Mouse (Mus musculus): ENCODE measurements around the gene Dolk.

Gene Dolk

DNA sequence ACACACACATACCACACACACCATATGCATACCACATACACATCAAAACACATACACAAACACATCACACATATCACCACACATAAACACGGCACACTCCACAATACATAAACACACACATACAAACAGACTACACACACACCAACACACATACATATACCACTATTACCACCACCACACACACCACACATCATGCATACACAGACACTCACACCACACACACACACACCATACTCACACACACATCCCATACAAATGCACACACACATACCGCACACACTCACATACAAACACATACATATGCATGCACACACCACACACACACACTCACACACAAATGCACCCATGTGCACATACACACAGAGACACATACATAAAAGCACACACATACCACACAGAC is 18.7 kb downstream of the Dolk start:
- DNase-seq = no peak

DNA sequence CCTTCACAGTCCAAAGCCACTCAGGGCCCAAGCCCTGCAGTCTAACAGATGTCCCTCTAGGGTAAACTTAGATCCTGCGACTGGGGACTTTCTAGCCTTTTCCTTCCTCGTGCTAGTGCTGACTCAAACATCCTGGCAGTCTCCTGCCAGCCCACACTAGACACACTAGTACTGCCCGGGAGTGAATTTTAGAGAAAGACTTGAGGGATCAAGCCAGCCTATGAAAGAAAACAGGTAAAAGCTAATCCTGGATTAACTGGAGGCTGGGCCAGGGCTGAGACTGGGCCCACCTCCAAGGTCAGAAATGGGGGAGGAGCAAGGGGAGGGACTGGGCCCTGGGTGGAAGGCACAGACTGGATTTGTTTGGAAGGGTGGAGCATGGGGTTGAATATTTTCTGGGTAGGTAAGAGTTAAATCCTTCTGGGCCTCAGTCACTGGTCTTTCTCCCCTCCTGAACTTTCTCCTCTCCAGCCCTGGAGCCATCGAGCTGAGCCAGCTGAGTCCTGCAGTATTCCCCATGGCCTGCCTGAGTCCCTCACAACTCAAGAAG is 19.7 kb downstream of the Dolk start:
- DNase-seq = no peak

DNA sequence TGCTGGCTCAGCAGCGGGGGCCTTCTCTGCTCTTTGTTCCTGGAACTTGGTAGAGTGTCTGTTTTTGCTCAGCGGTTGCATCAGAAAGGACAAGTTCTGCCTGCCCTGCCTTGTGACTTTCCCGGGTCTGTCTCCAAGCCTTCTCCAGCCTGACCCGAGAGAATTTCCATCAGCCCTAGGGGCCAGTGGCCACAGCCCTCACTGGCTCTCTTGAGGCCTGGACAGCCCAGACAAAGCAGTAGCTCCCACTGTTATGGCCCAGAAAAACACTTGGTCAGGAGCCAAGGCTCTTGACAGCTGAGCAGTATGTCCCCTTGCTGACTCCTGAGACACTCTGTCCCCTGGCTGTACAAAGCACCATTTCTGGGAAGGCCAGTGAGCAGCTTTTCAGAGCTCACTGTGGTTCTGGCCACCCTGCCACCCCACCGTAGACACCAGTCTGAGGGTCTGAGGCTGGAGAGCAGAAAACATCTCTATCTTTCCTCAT is 20.3 kb downstream of the Dolk start, which contains the start of gene Phyhd1:
Gene Phyhd1 (plus strand): TSS at position 437 of the 487 bp plus-strand sequence.
- DNase-seq = no peak

DNA sequence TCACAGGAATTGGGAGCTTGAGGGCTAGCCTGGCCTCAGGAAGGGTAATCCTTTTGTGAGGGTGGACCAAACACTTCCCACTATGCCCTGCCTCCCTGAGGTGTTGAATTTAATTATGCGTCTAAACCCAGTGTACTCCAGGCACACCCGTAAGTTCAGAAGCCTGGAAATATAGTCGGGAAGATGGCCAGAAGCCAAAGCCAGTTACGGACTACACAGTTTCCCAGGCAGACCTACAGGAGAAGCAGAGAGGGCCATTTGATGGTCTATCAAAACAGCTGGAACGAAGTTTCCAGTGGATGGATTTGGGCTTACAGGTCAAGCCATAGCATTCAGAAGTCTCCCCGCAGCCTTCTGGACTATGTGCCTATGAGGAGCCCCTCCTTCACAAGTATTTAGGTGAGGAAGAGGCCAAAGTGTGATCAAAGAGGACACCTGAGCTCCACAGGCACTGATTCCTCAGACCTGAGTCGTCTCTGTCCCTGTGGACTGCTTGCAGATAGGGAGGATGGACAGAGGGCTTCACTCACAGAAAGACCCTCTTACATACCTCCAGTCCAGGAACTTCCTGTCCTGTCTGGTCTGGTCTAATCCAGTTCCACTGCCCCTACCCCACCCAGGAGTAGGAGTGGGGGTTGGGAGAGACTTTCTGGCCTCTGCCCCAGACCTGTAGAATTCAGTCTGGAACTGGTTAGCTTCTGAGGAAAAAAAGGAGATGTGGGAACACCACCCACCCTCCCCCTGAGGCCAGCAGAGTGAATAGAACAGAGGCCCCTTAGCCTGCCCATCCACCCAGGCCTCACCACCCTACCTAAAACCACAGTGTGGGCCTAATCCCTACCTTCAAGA is 21.2 kb downstream of the Dolk start:
- no peak for DNase-seq

DNA sequence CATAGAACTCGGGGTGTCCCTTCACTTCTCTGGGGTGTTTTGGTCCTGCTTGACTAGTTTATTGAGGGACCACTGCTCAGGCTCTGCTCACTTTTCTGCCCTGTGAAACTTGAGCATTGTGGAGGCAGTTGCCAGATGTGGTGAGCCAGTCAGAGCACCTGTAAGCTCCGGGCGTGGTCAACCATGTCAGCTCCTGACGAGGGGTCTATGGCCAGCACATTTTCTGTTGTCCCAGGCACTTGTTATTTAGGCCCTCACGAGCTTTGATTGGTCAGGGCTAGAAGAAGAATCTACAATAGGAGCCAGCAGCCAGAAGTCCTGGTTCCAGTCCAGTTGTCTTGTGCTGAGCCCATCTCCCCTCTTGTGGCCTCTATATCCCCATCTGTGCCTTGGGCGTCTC is 22.3 kb downstream of the Dolk start:
- DNase-seq = no peak

DNA sequence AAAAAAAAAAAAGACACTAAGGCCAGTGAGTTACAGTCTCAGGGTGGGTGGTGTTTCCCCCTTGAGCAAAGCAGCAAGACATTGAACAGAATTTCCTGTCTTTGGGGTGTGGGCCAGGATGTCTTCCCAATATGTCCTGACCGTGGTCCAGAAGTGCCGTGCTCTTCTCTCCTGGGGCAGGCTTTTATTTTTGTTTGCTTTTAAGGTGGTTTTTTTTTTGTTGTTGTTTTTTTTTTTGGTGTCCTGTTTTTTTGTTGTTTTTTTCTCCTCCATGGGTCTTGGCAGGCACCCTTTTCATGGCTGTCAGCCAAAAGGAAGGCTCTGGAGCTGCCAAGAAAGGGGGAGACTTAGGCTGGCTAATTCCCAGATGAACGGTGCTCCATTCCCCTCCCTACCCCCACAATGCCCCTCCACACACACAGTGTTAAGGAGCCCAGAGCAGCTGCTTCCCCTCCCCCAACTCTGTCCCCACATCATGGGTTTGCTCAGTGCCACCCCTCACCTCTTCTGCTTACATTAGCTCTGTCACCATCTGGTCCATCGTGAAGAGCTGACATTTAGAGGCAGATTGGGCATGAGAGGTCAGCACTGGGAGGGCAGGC is 23.2 kb downstream of the Dolk start:
- DNase-seq = no peak

DNA sequence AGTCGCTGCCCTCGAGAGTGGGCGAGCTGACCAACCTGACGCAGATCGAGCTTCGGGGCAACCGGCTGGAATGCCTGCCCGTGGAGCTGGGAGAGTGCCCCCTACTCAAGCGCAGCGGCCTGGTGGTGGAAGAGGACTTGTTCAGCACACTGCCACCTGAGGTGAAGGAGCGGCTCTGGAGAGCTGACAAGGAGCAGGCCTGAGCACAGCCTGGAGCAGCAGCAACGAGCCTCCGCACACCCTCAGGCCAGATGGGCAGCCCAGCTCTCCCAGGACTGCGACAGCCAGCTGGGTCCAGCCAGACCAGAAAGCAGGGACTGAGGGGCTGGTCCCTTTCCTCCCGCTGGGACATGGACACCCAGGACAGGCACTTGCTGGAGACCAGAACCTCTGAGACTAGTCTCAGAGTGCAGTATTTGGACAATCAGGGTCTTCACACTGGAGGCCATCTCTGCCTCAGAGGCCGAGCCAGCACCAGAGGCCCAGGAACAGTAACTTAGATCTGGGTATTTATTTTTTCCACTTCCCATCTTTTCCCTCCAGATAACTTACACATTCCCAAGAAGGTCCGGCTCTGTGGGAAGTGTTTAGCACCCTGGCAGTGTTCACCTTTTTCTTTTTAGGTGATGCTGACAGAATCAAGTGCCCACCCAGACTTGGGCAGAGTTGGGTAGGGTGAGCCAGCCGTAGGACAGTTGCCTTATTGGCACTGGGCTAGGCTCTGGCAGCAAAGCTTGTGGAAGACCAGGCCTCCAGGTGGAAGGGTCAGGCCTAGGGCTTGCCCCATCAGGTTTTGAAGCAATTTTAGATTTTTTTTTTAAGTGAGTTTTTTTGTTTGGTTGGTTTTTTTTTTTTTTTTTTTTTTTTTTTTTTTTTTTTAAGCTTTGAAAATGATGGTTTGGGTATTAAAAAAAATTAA is 24.0 kb downstream of the Dolk start:
- DNase-seq = no peak

DNA sequence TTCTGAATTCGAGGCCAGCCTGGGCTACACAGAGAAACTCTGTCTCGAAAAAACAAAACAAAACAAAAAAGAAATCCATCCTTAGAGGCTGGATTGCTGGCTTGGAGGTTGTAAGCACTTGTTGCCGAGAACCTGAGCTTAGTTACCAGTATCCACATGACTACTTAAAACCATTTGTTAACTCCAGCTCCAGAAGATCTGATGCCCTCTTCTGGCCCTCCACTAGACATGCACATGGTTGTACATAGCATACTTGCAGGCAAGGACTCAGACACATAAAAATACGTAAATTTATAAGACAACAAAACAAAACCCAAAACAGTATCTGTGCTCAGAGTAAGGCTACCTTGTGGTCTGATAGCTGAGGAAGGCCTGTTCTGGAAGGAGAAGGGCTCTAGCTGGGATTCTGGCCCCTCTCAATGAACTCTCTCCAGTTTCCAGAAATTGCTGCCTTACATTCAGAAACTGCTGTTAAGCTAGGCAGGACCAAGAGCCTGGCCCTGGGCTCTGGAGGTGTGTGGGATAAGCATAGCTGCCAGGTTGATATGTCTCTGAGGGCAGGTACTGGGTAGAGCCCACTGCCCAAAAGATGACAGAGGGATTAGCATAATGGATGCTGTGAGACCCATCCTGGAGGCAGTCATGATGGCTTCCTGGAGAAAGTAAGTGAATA is 24.9 kb downstream of the Dolk start:
- no peak for DNase-seq

DNA sequence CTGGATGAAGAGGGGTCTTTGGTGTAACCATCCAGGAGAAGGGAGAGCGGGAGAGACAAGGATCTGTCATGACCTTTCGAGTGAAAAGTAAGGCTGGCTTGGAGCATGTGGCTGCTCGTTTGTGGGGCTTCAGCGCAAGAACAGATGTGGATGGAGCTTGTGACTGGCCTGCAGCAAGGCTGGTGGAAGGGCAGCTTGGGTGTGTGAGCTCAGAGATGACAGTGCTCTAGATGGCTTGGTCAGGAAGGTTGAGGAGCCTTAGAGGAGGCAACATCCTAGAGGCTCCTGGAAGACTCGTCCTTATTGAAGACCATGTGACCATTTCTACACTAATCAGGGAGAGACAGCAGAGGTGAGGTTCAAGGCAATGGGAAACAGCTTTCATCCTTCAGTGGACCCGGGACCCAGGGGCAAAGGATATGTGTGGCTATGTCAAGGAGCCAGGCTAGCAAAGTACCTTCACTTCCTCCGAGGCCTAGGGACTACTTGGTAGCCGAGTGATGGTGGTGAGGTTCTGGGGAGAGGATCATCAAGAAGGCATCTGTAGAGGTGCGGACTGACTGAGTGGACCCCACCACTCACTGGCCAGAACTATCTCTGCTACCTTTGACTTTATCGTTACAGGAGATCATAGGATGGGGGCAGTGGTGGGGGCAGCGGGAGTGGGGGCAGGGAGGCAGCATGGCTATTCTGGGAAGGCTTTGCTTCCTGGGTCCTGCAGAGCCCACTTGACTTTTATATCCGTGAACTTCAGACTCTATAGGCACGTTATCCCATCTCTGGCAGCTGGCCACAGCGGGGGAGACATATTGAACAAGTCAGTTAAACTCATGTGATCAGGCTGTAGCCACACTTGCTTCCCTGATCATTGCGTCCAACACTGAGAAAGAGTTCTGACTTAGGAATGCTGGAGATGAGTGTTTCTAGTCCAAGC is 26.7 kb downstream of the Dolk start:
- no peak for DNase-seq

DNA sequence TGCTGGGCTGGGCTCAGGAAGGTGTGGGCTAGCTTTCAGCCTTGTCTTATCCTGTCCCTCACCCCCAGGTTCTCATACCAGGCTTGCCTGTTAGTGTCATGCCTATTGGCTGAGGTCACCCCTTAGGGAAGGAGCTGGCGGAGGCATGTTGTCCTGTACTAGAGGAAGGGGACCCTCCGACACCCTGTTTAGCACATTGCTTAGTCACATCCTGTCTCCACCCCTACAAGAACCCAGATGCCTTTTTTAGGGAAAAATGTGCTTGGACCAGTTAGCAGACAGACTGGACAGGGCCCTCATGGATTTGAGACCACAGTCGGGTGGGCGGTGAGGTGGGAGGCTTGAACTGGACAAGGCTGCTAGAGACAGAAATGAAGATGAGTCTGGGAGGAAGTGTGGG is 27.5 kb downstream of the Dolk start:
- DNase-seq = no peak

DNA sequence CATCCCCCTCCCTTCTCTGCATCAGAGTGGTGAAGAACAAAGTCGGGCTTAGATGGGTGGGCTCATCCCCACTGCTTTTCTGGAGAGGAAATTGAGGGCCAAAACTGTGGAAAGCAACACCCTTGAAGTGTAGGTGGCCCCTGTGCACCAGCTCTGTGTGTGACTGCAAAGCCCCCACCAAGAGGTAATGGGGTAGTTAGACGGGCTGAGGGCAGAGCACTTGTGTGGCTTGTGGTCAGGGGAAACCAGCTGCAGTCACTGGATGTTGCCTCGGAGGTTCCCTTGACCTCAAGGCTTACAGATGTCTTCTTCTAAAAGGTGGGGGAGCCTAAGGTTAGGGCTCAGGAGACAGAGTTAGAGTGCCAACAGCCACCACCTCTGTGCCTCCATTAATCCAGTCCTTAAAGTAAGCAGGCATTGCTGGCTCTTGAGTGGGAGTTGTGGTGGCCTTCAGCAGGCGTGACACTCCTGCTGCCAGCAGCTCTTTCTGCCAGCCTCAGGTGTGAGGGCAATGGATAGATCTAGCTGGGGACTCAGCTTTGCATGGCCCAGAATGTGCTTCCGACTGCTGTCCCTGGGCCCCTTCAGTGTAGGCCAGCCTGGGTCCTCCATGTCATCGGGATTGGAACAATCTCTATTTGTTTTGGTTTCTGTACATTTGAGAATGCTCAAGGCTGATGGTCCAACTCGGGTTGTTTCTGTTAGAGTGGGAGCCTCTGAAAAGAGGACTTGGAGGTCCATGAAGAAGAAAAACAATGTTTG is 28.3 kb downstream of the Dolk start:
- no peak for DNase-seq

DNA sequence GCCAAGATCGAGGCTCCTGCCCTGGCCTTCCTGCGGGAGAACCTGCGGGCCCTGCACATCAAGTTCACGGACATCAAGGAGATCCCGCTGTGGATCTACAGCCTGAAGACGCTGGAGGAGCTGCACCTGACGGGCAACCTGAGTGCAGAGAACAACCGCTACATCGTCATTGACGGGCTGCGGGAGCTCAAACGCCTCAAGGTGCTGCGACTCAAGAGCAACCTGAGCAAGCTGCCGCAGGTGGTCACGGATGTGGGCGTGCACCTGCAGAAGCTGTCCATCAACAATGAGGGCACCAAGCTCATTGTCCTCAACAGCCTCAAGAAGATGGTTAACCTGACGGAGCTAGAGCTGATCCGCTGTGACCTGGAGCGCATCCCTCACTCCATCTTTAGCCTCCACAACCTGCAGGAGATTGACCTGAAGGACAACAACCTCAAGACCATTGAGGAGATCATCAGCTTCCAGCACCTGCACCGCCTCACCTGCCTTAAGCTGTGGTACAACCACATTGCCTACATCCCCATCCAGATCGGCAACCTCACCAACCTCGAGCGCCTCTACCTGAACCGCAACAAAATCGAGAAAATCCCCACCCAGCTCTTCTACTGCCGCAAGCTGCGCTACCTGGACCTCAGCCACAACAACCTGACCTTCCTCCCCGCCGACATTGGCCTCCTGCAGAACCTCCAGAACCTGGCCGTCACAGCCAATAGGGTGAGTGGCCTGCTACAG is 29.4 kb downstream of the Dolk start:
- DNase-seq = no peak

DNA sequence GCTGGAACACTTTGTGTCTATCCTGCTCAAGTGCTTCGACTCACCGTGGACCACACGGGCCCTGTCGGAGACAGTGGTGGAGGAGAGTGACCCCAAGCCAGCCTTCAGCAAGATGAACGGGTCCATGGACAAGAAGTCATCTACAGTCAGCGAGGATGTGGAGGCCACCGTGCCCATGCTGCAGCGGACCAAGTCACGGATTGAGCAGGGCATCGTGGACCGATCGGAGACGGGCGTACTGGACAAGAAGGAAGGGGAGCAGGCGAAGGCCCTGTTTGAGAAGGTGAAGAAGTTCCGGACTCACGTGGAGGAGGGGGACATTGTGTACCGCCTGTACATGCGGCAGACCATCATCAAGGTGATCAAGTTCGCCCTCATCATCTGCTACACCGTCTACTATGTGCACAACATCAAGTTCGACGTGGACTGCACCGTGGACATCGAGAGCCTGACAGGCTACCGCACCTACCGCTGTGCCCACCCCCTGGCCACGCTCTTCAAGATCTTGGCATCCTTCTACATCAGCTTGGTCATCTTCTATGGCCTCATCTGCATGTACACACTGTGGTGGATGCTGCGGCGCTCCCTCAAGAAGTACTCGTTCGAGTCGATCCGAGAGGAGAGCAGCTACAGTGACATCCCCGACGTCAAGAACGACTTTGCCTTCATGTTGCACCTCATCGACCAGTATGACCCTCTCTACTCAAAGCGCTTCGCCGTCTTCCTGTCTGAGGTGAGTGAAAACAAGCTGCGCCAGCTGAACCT is 30.3 kb downstream of the Dolk start:
- DNase-seq = no peak

DNA sequence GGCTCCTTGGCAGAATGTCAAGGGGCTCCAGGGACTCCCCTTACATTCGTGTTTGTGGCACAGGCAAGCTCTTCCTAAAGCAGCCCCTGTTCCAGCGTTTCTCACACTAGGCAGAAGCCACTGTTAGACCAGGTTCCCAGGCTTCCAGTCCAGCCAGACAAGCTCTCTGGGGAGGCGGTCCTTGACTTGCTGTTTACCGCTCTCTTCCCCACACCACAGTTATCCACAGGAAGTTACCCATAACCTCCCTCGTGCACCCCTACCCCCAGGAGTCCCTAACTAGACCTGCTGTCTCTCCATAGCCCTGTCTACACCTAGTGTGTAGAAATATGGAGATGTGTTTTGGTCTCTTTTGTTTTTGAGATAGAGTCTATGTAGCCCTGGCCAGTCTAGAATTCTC is 32.3 kb downstream of the Dolk start:
- no peak for DNase-seq

DNA sequence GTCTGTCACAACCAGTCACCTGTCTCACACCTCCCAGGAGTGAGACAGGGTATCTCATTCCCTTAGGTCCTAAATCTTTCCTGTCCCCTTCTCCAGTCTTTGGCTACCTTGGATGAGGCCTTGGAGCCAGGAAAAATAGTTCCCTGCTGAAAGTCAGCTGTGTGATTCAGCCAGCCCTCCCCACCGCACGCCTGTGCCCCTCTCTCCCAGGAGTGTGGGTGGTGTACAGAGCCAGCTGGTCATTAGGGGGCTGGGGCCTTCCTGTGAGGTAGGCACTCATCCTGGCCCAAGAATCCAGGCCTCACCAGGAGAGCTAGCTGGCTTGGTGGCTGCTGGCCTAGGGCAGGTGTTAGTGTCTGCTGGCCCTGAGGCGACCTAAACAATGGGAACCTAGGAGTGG is 33.6 kb downstream of the Dolk start:
- no peak for DNase-seq

DNA sequence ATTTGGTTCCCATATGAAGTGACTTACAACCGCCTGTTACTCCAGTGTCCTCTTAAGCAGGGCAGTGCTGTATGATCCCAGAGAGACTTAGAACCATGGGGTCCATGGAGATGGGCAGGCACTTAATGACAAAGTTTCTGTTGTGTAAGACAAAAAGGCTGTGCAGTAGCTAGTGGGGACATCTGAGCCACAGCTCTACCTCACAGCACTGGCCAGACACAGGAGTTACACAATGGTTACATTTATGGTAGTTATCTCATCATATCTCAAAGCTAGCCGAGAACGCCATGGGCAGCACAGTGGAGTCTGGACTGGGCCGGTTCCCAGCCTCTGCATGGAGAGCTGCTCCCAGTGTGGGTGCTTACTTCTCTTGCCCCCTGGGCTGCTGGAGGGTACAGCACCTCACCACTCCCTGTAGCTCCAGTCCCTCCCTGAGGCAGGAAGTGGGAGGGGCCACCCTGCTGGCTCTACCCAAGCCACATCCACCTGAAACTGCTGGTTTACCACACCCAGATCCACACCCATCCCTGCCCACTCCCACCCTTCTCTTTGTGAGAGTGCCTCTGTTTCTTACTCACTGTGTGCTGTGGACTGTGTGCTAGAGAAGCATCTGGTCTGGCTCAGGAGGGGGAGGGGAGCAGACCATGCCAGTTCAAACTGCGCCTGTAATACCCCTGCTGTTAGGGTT is 34.6 kb downstream of the Dolk start:
- DNase-seq = peak; percentile 82 to 89

DNA sequence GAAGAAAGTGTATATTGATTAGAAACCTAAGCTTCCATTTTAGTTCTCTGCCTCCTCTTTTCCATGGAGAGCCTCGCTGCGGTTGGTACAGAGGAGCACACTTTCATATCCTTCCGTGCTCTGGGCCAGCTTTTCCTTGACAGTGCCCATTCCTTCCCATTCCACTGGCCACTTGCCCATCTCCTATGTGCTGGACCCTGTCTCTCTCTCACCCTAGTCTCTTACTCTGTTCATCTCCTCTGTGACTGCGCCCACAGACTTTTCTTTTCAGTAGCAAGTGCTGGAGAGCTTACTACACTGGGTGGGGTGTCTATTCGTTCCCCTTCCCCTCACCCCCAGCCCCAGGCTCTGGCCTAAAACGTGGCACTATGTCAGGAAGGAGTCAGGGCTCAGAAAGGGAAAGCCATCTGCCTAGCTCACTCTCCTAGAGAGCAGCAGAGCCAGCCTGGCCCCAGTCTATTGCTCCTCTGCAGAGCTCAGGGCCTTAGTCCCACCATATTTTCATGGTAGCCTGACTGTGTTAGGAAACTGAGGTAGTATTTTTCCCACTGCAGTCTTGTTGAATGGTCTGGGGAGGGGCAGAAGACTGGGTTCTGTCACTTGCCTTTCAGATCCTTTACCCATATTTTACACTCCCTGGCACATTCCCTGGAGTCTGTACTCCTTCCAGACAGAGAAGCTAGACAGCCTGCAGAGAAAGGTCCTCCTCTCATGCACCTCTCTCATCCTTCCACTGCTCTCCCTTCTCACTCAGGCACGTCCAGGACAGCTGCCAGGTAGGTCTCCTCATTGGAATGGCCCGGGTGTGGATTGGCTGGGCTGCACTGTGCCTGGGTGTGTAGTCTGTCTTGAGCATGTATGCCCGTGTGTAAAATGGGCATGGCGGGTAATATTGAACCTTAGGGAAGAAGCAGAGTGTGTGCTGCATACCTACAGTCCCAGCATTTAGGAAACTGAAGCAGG is 35.7 kb downstream of the Dolk start:
- no peak for DNase-seq
